Mouse (Mus musculus) ES-E14 (cell line): ENCODE data around the gene Dnajb14. TPM values are rescaled to one million over a fixed set of nuclear protein-coding genes. Genes with fewer than 3 reads are reported as not detected.

ENCODE experiments used
- DNase-seq: peaks from one replicate; pipeline ENCODE4 v3.0.0-alpha.2; 2013; ENCODE audit warnings: low read depth, low spot score
- H3K27ac ChIP-seq: 2 replicates; pipeline ENCODE4 v1.5.1; 2012; ENCODE audit warnings: low read depth, mild to moderate bottlenecking, low read length, moderate library complexity, mixed read lengths; ENCODE audit not compliant: poor library complexity, insufficient read depth, severe bottlenecking
- H3K36me3 ChIP-seq: 2 replicates; pipeline ENCODE4 v1.6.1; 2012; ENCODE audit warnings: mild to moderate bottlenecking, low read length, moderate library complexity, mixed read lengths; ENCODE audit not compliant: control insufficient read depth, poor library complexity, insufficient read depth, severe bottlenecking
- H3K4me1 ChIP-seq, 2 experiments: fragments of 150-350 bp in 1 of 2; sonication (generic) in 1 of 2; 2 replicates each; pipeline ENCODE4 v1.6.1; 2012; ENCODE audit warnings: low read length in 2 of 2, mild to moderate bottlenecking in 1 of 2, mixed read lengths in 1 of 2; ENCODE audit not compliant: control insufficient read depth in 2 of 2, insufficient read depth in 2 of 2, poor library complexity in 1 of 2
- H3K4me3 ChIP-seq, 2 experiments: fragments of 150-350 bp in 1 of 2; sonication (generic) in 1 of 2; 2 replicates each; pipeline ENCODE4 v1.5.1; 2012; ENCODE audit warnings: low read length in 2 of 2, low read depth in 1 of 2, mild to moderate bottlenecking in 1 of 2, mixed read lengths in 1 of 2; ENCODE audit not compliant: insufficient read depth in 1 of 2, poor library complexity in 1 of 2, severe bottlenecking in 1 of 2
- H3K9ac ChIP-seq: 2 replicates; pipeline ENCODE4 v1.6.1; 2012; ENCODE audit warnings: low read depth, mild to moderate bottlenecking, low read length, mixed read lengths; ENCODE audit not compliant: poor library complexity, insufficient read depth, severe bottlenecking
- H3K9me3 ChIP-seq: fragments of 150-350 bp; sonication (generic); 2 replicates; pipeline ENCODE4 v1.6.1; 2012; ENCODE audit warnings: low read depth, mild to moderate bottlenecking, low read length; ENCODE audit not compliant: control insufficient read depth, insufficient read depth
- CHD2 ChIP-seq: IDR thresholded peaks from 2 replicates; pipeline ENCODE4 v1.6.1; 2014; ENCODE audit warnings: mild to moderate bottlenecking, low read depth, low read length, inconsistent platforms
- HCFC1 ChIP-seq: IDR thresholded peaks from 2 replicates; pipeline ENCODE4 v1.6.1; 2012; ENCODE audit warnings: low read length, inconsistent platforms, borderline replicate concordance; ENCODE audit not compliant: insufficient read depth
- MAFK ChIP-seq: IDR thresholded peaks from 2 replicates; pipeline ENCODE4 v1.6.1; 2014; ENCODE audit warnings: mild to moderate bottlenecking, low read depth, low read length, inconsistent platforms; ENCODE audit not compliant: insufficient read depth
- ZC3H11A ChIP-seq: IDR thresholded peaks from 2 replicates; pipeline ENCODE4 v1.6.1; 2012; ENCODE audit warnings: low read depth, mild to moderate bottlenecking, inconsistent platforms, low read length, borderline replicate concordance
- ZNF384 ChIP-seq: IDR thresholded peaks from 2 replicates; pipeline ENCODE4 v1.6.1; 2012; ENCODE audit warnings: low read depth, low read length, inconsistent platforms
- in situ Hi-C, 2 experiments: fragments of 600-800 bp; cut with MboI; formaldehyde crosslinking; loops; one replicate each; pipeline ENCODE4 v1.15.1; 2025; ENCODE audit warnings: low sequenced_read_pairs in 2 of 2, inconsistent platforms in 1 of 2; ENCODE audit not compliant: unreplicated experiment in 2 of 2
- total RNA-seq: library from RNA; depleted of rRNA; stranded (reverse); fragments of 300-350 nt; gene quantifications from 2 replicates; pipeline ENCODE4 v1.2.3, GENCODE M21; 2012; rRNA removed

The Dnajb14 gene
- total RNA-seq = 4.8 and 5.1 TPM in 2 replicates

DNA sequence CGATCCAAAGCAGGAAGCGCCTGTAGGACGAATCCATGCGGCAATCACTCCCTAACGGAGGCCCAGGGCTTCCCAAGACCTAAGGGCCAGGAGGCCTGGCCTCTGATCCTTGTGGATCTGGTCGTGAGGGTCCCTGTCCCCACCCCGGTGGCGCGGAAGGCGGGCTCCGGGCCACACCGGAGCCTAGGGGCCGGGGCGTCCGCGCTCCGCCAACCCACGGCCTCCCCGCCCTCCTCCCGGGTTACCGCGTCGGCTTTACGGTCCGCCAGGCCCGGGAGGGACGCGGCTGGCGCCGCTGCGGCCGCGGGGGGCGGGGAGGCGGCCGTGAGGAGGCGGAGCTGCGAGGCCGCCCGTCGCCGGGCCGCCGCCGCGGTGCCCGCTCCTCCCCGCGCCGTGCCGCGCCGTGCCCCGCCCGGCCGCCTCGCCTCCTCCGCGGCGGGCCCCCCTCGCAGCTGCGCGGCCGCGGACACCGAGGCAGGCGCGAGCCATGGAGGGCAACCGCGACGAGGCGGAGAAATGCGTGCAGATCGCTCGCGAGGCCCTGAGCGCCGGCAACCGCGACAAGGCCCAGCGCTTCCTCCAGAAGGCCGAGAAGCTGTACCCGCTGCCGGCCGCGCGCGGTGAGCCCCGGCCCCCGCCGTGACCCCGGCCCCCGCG, at the start of gene Dnajb14:
Dnajb14 (plus strand) TSS at position 239 of the 657 bp plus-strand sequence.
- no peak for DNase-seq
- Histone ChIP-seq H3K4me1 (peaks cover 0 to 2% of the 10 kb centered on the region in 2 experiments; a peak in 1 of 4 replicates), H3K9me3 (no peaks in the 10 kb centered on the region), H3K4me3 (peak within 1 kb of the TSS; percentile 64 to 98), H3K36me3 (peaks cover 7% of the 10 kb centered on the region), H3K27ac (peak within 1 kb of the TSS; percentile 95), H3K9ac (peak within 1 kb of the TSS; percentile 98)
- no peak for TF ChIP-seq ZC3H11A
- no peak for TF ChIP-seq CHD2
- TF ChIP-seq ZNF384 = no peak
- TF ChIP-seq HCFC1 = no peak
- no peak for TF ChIP-seq MAFK
- in situ Hi-C loops = no loop called here

- in situ Hi-C loops = no loop called here
- H3K4me3 ChIP-seq = no peak overlapping the region
- no peaks in the 10 kb centered on the region for H3K36me3 ChIP-seq
- peaks cover 4 to 7% of the 10 kb centered on the region in 2 experiments; a peak in 3 of 4 replicates for H3K4me1 ChIP-seq
- no peak overlapping the region for H3K9ac ChIP-seq
- TF ChIP-seq CHD2 = no peak
- TF ChIP-seq ZNF384 = peak; percentile 86; the same call in 1 of the 2 replicates
- no peak for DNase-seq
- H3K27ac ChIP-seq = no peak overlapping the region
- no peaks in the 10 kb centered on the region for H3K9me3 ChIP-seq
These were observed 48.8 kb upstream of the Dnajb14 start for GRCm38 (mm10) chr3:137818713-137819112.

GRCm38 (mm10) chr3:137820688-137821467, 46.6 kb upstream of the Dnajb14 start:
- Histone ChIP-seq H3K9me3 (no peaks in the 10 kb centered on the region), H3K4me3 (no peak overlapping the region), H3K9ac (no peak overlapping the region), H3K27ac (no peak overlapping the region), H3K4me1 (peaks cover 3 to 7% of the 10 kb centered on the region in 2 experiments; a peak in 3 of 4 replicates), H3K36me3 (no peaks in the 10 kb centered on the region)
- in situ Hi-C loops = no loop called here
- no peak for TF ChIP-seq ZC3H11A
- no peak for TF ChIP-seq HCFC1
- TF ChIP-seq CHD2 = no peak
- no peak for TF ChIP-seq MAFK
- TF ChIP-seq ZNF384 = no peak
- DNase-seq = no peak

GRCm38 (mm10) chr3:137823317-137823716, 44.2 kb upstream of the Dnajb14 start:
- TF ChIP-seq CHD2 = no peak
- no peak for TF ChIP-seq ZNF384
- in situ Hi-C loops = no loop called here
- H3K36me3 ChIP-seq = no peaks in the 10 kb centered on the region
- no peak for DNase-seq
- no peak overlapping the region for H3K27ac ChIP-seq
- H3K4me1 ChIP-seq = peaks cover 6 to 7% of the 10 kb centered on the region in 2 experiments; a peak in 3 of 4 replicates
- H3K9me3 ChIP-seq = no peaks in the 10 kb centered on the region
- H3K9ac ChIP-seq = no peak overlapping the region
- no peak overlapping the region for H3K4me3 ChIP-seq
